Mouse (Mus musculus): ENCODE results near the gene Syngr4.

The Syngr4 gene

GRCm38 (mm10) chr7:45865925-45866910 lies 30.3 kb downstream of the Syngr4 start:
- DNase-seq, result peak; percentile 80

- DNase-seq, result no peak
Measured at GRCm38 (mm10) chr7:45864435-45864834, 32.1 kb downstream of the Syngr4 start.

GRCm38 (mm10) chr7:45862804-45863203 lies 33.7 kb downstream of the Syngr4 start:
- DNase-seq, result no peak

- no peak for DNase-seq
Measured at GRCm38 (mm10) chr7:45859008-45859407, 37.5 kb downstream of the Syngr4 start.

- no peak for DNase-seq
Measured at GRCm38 (mm10) chr7:45856950-45857901, 39.3 kb downstream of the Syngr4 start.

GRCm38 (mm10) chr7:45853089-45853488 lies 43.4 kb downstream of the Syngr4 start:
- no peak for DNase-seq

GRCm38 (mm10) chr7:45850661-45851060 lies 45.9 kb downstream of the Syngr4 start:
- no peak for DNase-seq

- DNase-seq, result no peak
Measured at GRCm38 (mm10) chr7:45848447-45849027, 48.0 kb downstream of the Syngr4 start.

- DNase-seq, result no peak
Measured at GRCm38 (mm10) chr7:45842950-45843744, 53.4 kb downstream of the Syngr4 start.
